Mouse (Mus musculus): ENCODE data around the gene Smdt1. TPM values are rescaled to one million over a fixed set of nuclear protein-coding genes. Genes with fewer than 3 reads are reported as not detected.
A peak's percentile ranks its signal among the peaks of the same experiment; 100 is the strongest.
"Not testable (repeated sequence)": the region's sequence is repeated elsewhere in the genome, so short reads cannot be mapped to it uniquely, and the experiment has no call there.

Smdt1 gene
- polyA plus RNA-seq, 1 experiment = 189 TPM

GRCm38 (mm10) chr15:82361459-82362018 lies 22.8 kb downstream of the Smdt1 start:
- Histone ChIP-seq H3K4me3 (replicated peaks; ENCODE audit: extremely low read depth, low read depth, low read length) (no peak overlapping the region), H3K4me1 (ENCODE audit: control insufficient read depth, insufficient read depth, low read length) (peaks cover 3% of the 10 kb centered on the region; the same call in 1 of the 2 replicates)
- TF ChIP-seq POLR2A (IDR thresholded peaks at IDR 0.05; ENCODE audit: borderline replicate concordance, extremely low read depth, low read depth, low read length) (no peak), CTCF (IDR thresholded peaks at IDR 0.05; ENCODE audit: insufficient read depth, low read length) (peak; percentile 58)
- WGBS = 64% methylated on average over 11 of the region's 11 CpGs
- DNase-seq = no peak

DNA sequence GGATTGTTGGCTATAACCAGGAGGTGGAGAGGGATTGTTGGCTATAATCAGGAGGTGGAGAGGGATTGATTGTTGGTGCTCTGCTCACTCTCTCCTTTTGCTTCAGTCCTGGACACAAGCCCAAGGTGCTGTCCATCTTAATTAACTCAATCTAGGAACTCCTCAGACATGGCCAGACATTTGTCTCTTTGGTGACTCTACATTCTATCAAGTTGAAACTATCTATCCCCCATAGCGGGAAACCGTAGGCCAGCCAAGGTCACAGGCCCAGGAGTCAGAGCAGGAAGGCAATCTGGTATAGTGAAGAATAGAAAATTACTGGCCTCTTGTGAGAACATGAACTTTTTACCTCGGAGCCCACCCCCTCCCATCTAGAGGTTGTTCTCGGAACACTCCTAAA lies 23.5 kb downstream of the Smdt1 start:
- H3K4me3 ChIP-seq (replicated peaks; ENCODE audit: extremely low read depth, low read depth, low read length) = no peak overlapping the region
- TF ChIP-seq POLR2A (IDR thresholded peaks at IDR 0.05; ENCODE audit: borderline replicate concordance, extremely low read depth, low read depth, low read length) (no peak), CTCF (IDR thresholded peaks at IDR 0.05; ENCODE audit: insufficient read depth, low read length) (no peak)
- 73% methylated on average over 4 of the region's 4 CpGs for WGBS
- no peak for DNase-seq
- H3K4me1 ChIP-seq (ENCODE audit: control insufficient read depth, insufficient read depth, low read length) = peaks cover 3% of the 10 kb centered on the region; the same call in 1 of the 2 replicates

DNA sequence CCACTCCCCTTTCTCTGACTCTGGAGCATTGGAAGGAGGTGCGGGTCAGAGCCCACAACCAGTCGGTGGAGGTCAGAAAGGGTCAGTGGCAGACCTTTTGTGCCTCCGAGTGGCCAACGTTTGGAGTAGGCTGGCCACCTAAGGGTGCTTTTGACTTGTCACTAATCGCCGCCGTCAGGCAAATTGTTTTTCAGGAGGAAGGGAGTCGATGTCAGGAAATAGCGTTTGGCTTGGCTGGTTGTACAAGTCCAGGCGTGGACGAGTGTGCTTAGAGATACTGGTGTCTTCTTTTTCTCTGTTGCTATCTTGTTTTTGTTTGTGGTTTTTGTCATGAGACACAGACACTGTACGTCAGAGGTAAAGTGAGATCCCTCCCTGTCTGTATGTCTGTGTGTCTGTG lies 25.0 kb downstream of the Smdt1 start:
- not testable (repeated sequence) for DNase-seq; H3K4me1 ChIP-seq (ENCODE audit: control insufficient read depth, insufficient read depth, low read length); H3K4me3 ChIP-seq (replicated peaks; ENCODE audit: extremely low read depth, low read depth, low read length)
- WGBS = 46% methylated on average over 8 of the region's 12 CpGs

GRCm38 (mm10) chr15:82364561-82364960 lies 25.8 kb downstream of the Smdt1 start:
- H3K4me1 ChIP-seq (ENCODE audit: control insufficient read depth, insufficient read depth, low read length); H3K4me3 ChIP-seq (replicated peaks; ENCODE audit: extremely low read depth, low read depth, low read length); DNase-seq: not testable (repeated sequence)
- 2% methylated on average over 6 of the region's 9 CpGs for WGBS

- 83% methylated on average over 4 of the region's 4 CpGs for WGBS
- no peak for DNase-seq
Measured at GRCm38 (mm10) chr15:82368146-82368545, 29.4 kb downstream of the Smdt1 start.

DNA sequence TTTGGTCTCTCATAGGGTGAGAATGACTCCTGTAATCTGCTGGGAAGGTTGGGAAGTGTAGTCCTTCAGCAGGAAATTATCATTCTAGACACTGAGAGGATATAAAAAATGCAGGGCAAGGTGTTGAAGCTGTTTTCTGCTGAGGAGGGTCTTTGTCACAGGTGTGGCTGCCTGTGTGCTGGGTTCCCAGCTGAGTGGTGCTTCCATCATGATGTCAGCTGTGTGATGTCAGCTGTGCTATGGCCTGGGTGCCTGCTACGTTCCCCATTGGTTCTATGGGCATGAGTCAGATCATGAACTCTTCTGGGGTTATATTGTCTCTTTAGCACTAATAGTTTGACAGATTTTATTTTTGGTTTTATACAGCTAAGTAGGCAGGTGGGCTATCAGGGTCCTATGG lies 30.1 kb downstream of the Smdt1 start:
- TF ChIP-seq POLR2A (IDR thresholded peaks at IDR 0.05; ENCODE audit: borderline replicate concordance, extremely low read depth, low read depth, low read length) (no peak), CTCF (IDR thresholded peaks at IDR 0.05; ENCODE audit: insufficient read depth, low read length) (no peak)
- DNase-seq = no peak
- WGBS = 74% methylated on average over 1 of the region's 1 CpGs
- Histone ChIP-seq H3K4me3 (replicated peaks; ENCODE audit: extremely low read depth, low read depth, low read length) (no peak overlapping the region), H3K4me1 (ENCODE audit: control insufficient read depth, insufficient read depth, low read length) (0 out of 2 replicates have a peak, but pooled peaks cover 2% of the 10 kb centered on the region)

More at GRCm38 (mm10) chr15:82368146-82368545, 29.4 kb downstream of the Smdt1 start:
- Histone ChIP-seq H3K4me1 (ENCODE audit: control insufficient read depth, insufficient read depth, low read length) (0 out of 2 replicates have a peak, but pooled peaks cover 2% of the 10 kb centered on the region), H3K4me3 (replicated peaks; ENCODE audit: extremely low read depth, low read depth, low read length) (no peak overlapping the region)
- TF ChIP-seq CTCF (IDR thresholded peaks at IDR 0.05; ENCODE audit: insufficient read depth, low read length) (no peak), POLR2A (IDR thresholded peaks at IDR 0.05; ENCODE audit: borderline replicate concordance, extremely low read depth, low read depth, low read length) (no peak)

DNA sequence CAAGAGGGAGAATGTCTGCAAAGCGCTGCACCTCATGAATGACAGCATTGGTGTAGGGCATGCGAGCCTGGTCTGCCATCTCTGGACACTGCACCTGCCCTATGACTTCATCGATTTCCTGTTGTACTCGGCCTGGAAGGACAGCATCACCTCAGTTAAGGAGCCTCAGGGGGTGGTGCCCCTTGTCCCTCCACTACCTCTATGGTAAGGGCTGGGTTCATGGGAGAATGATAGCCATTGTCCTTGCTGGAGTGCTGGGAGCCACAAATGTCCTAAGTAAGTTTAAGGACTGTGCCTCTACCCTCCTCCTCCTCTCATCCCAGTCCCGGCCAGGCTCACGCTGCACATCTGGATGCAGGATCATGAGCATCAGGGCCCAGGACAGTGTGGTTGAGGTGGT lies 33.7 kb downstream of the Smdt1 start:
- 85% methylated on average over 6 of the region's 6 CpGs for WGBS
- Histone ChIP-seq H3K4me3 (replicated peaks; ENCODE audit: extremely low read depth, low read depth, low read length) (no peak overlapping the region), H3K4me1 (ENCODE audit: control insufficient read depth, insufficient read depth, low read length) (peaks cover 10% of the 10 kb centered on the region)
- no peak for DNase-seq
- TF ChIP-seq POLR2A (IDR thresholded peaks at IDR 0.05; ENCODE audit: borderline replicate concordance, extremely low read depth, low read depth, low read length) = no peak
- no peak for TF ChIP-seq CTCF (IDR thresholded peaks at IDR 0.05; ENCODE audit: insufficient read depth, low read length)

- peaks cover 13% of the 10 kb centered on the region for H3K4me1 ChIP-seq (ENCODE audit: control insufficient read depth, insufficient read depth, low read length)
- H3K4me3 ChIP-seq (replicated peaks; ENCODE audit: extremely low read depth, low read depth, low read length) = no peak overlapping the region
- no peak for DNase-seq
- TF ChIP-seq CTCF (IDR thresholded peaks at IDR 0.05; ENCODE audit: insufficient read depth, low read length) (no peak), POLR2A (IDR thresholded peaks at IDR 0.05; ENCODE audit: borderline replicate concordance, extremely low read depth, low read depth, low read length) (no peak)
- WGBS = 87% methylated on average over 5 of the region's 5 CpGs
Measured at GRCm38 (mm10) chr15:82372991-82373390, 34.2 kb downstream of the Smdt1 start.

DNA sequence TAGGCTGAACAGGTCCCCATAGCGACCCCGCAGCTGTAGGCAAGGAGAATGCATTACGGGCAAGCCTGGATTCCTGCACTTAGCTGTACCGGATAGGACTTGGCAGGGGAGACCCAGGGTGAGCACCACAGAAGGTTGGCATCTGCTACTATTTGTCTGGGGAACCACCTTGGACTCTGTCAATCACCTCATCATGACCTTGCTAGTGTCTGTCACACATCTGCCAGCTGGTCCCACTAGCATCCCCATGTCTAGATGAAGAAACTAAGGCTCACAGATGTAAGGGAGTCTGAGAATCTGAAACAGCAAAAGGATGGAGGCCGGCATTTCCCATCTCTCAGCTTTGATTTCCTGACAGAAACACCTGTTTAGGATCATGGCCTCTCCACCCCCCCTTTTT lies 35.7 kb downstream of the Smdt1 start:
- 91% methylated on average over 5 of the region's 5 CpGs for WGBS
- peaks cover 15% of the 10 kb centered on the region for H3K4me1 ChIP-seq (ENCODE audit: control insufficient read depth, insufficient read depth, low read length)
- DNase-seq = no peak
- H3K4me3 ChIP-seq (replicated peaks; ENCODE audit: extremely low read depth, low read depth, low read length) = no peak overlapping the region
- TF ChIP-seq CTCF (IDR thresholded peaks at IDR 0.05; ENCODE audit: insufficient read depth, low read length) (no peak), POLR2A (IDR thresholded peaks at IDR 0.05; ENCODE audit: borderline replicate concordance, extremely low read depth, low read depth, low read length) (no peak)

GRCm38 (mm10) chr15:82375855-82376254 lies 37.1 kb downstream of the Smdt1 start:
- Histone ChIP-seq H3K4me3 (replicated peaks; ENCODE audit: extremely low read depth, low read depth, low read length) (no peak overlapping the region), H3K4me1 (ENCODE audit: control insufficient read depth, insufficient read depth, low read length) (peaks cover 15% of the 10 kb centered on the region)
- no peak for DNase-seq
- TF ChIP-seq CTCF (IDR thresholded peaks at IDR 0.05; ENCODE audit: insufficient read depth, low read length) = no peak
- TF ChIP-seq POLR2A (IDR thresholded peaks at IDR 0.05; ENCODE audit: borderline replicate concordance, extremely low read depth, low read depth, low read length) = no peak
- 86% methylated on average over 9 of the region's 9 CpGs for WGBS
